Mouse (Mus musculus): Measurements from ENCODE around the gene Sgk1.

Gene Sgk1

DNA sequence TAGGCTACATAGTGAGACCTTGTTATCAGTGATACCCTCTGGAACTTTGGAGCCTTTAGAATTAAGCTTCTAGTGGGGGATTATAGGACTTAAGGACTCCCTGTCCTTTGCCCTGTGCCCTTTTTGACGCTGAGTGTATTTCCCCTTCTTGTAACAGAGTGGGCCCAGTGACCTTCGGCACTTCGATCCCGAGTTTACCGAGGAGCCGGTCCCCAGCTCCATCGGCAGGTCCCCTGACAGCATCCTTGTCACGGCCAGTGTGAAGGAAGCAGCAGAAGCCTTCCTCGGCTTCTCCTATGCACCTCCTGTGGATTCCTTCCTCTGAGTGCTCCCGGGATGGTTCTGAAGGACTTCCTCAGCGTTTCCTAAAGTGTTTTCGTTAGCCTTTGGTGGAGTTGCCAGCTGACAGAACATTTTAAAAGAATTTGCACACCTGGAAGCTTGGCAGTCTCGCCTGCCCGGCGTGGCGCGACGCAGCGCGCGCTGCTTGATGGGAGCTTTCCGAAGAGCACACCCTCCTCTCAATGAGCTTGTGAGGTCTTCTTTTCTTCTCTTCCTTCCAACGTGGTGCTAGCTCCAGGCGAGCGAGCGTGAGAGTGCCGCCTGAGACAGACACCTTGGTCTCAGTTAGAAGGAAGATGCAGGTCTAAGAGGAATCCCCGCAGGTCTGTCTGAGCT is 116.7 kb downstream of the Sgk1 start:
- DNase-seq (ENCODE audit: low spot score in 2 of 2): no peak

DNA sequence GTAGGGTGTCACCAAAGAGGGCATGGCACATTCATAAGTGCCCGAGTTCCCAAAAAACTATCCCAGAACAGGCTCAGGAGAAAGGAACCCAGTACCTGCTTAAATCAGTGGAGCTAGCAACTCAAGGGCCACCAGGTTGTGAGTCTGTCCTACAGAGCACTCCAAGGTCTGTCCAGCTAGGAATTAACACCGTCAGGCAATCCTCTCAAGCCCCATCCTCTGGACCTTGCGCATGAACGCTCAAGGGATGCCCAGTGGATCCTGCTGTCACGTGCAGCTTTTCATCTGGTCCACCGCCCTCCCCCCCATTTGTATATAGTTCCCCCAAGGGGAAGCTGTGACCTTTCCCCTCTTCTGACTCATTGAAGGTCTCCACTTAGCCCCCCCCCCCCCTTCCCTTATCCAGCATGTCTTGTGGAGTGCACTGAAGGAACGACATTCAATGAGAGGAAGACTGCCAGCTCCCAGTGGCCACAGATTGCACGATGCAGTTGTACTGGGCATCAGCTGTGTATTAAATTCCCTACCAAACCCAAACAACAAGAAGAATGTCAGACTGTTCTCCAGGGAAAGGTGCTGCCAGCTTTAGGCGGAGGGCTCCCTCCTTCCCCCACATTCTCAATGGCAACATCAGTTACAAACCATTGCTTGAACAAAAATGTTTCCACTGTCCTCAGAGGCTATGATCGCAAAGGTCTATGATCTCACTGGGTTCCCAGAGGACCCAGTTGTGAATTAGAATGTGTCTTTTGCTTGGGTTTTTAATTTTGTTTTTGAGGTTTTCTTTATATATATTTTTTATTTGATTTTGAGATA is 118.7 kb downstream of the Sgk1 start:
- DNase-seq (ENCODE audit: low spot score in 2 of 2): no peak

DNA sequence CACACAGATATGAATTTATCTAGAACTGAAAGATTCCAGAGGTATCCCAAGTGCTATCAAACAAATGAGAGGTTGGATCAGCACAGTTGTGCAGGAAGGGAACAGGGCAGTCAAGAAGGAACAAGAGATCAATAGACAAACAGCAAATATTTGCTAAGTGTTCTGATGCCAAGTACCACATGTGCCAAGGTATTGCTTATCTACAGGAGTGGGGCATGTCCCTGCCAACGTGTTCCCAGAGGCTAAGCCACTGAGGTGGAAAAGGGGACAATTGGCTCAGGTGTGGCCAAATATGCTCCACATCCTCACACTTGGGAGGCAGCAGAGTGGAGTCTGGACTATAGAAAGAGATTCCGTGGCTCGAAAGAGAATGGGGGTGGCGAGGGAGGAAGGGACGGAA is 119.6 kb downstream of the Sgk1 start:
- DNase-seq (ENCODE audit: low spot score in 2 of 2): no peak

DNA sequence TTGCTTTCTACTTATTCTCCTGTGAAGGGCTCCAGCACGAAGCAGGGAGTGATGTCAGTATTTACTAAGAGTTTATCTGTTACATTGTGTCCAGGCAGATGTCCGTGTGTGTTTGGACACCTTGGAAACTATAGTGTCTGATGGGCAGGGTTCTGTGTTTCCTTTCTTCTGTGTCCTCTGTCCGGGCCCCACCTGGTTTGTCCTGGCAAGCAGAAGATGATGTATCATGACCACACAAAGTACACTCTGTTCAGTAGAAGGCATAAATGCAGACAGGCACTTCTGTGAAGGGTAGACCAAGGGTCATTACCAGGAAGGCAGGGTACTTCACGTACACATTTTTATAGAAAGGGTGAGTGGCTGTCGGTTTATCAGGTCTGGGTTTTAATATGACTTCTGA is 122.8 kb downstream of the Sgk1 start:
- no peak for DNase-seq (ENCODE audit: low spot score in 2 of 2)

DNA sequence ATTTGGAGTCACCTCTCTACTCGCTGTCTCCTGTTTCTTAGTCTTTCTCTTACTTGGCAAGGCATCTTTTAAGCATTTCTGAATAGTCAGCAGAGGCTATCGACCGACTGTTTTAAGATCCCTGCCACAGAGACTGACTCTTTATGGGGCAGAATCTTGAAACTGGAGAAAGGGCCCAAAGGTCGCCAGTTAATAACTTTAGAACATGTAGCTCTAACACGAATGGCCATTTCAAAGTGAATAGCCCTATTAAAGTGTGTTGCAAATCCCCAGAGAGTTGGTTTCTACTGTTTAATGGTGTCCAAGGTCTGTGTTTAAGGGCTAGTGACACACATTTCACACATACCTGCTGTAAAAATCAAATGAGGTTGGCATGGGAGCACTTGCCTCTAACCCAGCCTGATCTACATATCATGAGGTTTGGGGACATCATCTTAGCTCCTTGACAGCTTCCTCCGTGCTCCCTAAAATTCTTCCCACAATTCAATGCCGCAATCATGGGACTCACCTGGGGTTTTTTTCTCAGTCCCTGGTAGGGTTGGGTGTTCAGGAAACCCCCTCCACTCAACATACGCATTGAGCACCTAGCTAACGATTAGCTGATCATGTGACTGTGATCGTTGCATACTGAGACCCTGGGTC is 125.3 kb downstream of the Sgk1 start:
- DNase-seq (ENCODE audit: low spot score in 2 of 2): no peak

DNA sequence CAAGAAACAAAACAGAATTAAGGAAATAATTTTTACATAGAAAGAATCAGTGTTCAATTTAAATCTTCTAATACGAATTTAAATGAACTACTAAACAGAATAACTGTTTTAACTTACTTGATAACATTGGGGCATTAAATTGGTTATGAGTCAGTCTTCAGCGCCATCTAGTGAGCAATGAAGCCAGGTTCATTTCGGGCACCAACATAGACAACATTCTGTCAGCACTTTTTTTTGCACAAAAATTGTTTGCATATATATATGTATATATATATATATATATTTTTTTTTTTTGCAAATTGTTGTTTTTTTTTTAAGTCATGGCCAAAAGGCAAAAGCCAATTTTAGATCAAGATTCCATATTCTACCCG is 125.8 kb downstream of the Sgk1 start:
- peak in 1 of 2 experiments; percentile 29 for DNase-seq (ENCODE audit: low spot score in 2 of 2)

DNA sequence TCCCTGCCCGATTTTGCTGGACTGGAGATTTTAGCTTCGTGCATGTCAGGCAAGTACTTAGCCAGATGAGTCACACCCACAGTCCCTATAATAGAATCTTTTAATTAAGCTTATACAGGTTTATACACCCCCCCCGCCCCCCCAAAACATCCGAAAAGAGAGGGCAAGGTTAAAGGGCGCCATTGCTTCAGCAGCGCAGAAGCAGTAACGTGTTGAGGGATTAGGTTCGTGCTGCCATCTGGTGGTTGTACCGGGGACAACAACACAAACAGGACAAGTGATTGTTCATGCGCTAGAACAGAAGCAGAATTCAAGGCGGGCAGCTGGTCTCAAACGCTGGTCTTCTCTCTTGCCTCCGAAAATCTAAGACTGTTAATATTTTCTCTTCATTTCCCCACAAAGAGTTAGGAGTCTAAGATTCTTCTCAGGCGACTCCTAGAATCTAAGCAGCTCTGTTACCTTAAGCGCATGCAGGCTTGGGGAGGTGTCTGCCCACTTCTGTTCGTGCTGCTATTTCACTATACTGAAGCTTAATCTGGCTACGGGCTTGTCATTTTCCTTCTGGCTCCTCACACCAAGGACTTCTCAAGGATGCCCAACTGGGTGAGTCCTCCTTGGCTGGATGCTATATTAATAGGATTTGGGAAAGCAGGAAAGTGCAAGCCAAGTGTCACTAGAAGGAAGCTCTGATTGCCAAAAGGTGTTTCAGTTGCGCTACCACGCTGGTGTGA is 128.3 kb downstream of the Sgk1 start:
- DNase-seq (ENCODE audit: low spot score in 2 of 2): peak; percentile 42 to 68

DNA sequence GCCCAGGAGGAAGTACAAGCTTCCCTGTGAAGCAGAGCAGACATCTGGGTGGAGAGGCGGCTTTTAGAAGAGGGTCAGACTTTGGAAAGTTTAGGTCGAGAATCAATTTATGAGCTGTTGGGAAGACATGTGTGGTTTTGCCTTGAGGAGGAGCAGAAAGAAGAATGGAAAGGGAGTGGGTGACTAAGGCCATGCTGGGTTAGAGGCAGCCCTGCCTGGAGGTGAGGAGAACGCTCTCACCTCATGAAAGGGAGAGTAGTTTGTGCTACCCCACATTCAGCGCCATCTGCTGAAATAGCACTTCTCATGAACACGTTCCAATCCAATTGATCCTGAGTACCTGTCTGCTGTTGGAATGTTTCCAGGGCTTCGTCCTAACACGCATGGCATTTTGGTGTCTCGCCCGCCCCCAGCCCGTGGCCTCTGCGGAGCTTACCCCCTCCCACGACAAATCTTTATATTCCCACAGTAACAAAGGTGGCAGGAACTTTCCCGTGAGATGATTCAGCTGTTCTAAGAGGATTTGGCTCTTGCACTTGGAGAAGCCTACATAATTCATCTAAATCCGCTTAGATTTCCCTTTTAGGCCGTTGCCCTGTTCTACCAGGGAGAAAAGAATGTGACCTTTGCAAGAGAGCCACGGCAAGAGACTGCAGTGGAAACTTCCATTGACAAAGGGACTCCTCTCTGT is 135.6 kb downstream of the Sgk1 start:
- DNase-seq (ENCODE audit: low spot score in 2 of 2): no peak

DNA sequence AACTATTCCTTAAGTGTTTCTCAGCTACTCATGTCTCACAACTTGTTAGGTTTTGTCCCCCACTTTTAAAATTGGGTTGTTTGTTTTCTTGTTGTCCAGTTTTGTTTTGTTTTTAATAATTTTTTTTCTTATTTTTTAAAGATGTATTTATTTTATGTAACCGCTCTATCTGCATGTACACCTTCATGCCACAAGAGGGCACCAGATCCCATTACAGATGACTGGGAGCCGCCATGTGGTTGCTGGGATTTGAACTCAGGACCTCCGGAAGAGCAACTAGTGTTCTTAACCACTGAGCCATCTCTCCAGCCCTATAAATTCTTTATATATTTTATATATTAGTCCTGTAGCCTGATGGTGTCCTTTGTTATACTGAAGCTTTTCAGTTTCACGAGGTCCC is 136.6 kb downstream of the Sgk1 start:
- DNase-seq (ENCODE audit: low spot score in 2 of 2): no peak

DNA sequence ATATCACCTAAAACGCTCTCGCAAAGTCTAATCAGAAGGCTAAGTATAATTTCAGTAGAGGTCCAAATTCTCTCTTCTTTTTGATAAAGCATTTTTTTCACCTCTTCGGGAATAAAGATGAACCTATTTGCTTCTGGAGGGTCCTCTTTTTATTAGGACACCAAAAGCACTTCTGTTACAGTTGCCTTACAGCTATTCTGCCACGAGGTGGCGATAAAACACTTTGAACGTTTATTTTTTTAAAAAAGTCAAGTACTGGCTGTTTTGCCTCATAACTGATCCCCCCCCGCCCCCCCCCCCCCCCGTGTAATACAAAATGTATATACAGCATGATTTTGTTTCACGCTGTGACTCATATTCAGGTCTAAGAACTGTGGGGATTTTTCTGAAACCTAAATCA is 152.3 kb downstream of the Sgk1 start:
- no peak for DNase-seq (ENCODE audit: low spot score in 2 of 2)

DNA sequence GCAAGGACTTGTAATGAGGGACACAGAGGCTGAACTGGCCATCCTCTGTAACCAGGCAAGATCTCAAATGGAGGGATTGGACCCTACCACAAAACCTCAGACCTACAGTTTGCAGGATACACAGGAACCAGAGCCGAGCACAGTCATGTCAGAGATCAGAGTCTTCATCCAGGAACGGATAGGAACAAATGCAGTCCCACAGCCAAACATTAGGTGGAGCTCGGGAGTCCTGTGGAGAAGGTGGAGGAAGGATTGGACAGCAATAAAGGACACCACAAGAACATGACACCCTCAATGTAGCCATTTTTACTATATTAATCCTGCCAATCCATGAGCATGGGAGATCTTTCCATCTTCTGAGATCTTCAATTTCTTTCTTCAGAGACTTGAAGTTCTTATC is 154.3 kb downstream of the Sgk1 start:
- peak; percentile 18 to 30 for DNase-seq (ENCODE audit: low spot score in 2 of 2)
